In the genomic region with DNA sequence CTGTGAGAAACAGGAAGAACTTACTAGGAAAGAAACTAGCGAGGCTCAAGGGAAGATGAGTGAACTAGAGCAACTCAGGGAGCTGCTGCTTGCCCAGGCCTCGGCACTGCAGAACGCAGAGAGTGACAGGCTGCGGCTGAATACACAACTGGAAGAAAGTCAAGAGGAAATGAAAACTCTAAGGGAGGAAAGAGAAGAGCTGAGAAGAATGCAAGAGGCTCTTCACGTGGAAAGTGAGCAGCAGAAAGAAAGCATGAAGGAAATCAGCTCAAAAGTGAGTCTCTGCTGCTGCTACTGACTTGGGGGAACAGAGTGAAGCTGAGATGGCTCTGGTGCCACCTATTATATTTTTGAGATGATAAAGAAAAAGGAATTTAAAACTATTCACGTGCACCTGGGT, we compare ENCODE assay signal across 28 mouse cellular contexts. TPM values are rescaled to one million over a fixed set of nuclear protein-coding genes. Genes with fewer than 3 reads are reported as not detected.
"Had no signal": no experiment of that assay in that cellular context is flagged by ENCODE, and none has a peak within 500 bp of the region (broad histone marks: within the 10 kb centered on the region; RNA-seq: fewer than 3 reads in every experiment).

No protein-coding gene starts in this region.

- H3K4me2 ChIP-seq: embryonic facial prominence, embryonic 12.5 days; embryonic facial prominence, embryonic 13.5 days; embryonic facial prominence, embryonic 15.5 days; forebrain, embryonic 12.5 days; forebrain, embryonic 13.5 days; forebrain, embryonic 15.5 days had no signal

- H3K9ac ChIP-seq: embryonic facial prominence, embryonic 12.5 days; embryonic facial prominence, embryonic 13.5 days; embryonic facial prominence, embryonic 15.5 days; forebrain, embryonic 12.5 days; forebrain, embryonic 13.5 days; forebrain, embryonic 15.5 days; forebrain, postnatal 0 days had no signal

- H3K4me3 ChIP-seq: embryonic facial prominence, embryonic 10.5 days; embryonic facial prominence, embryonic 12.5 days; embryonic facial prominence, embryonic 13.5 days; embryonic facial prominence, embryonic 15.5 days; erythroblast, embryonic 14.5 days; forebrain, embryonic 10.5 days; forebrain, embryonic 12.5 days; forebrain, embryonic 13.5 days; forebrain, embryonic 15.5 days; gastrocnemius, adult 2 months; heart, adult 2 months had no signal

- H3K27me3 ChIP-seq: embryonic facial prominence, embryonic 12.5 days; embryonic facial prominence, embryonic 13.5 days; embryonic facial prominence, embryonic 15.5 days; forebrain, embryonic 12.5 days; forebrain, embryonic 13.5 days; forebrain, embryonic 15.5 days had no signal

- H3K27ac ChIP-seq: embryonic facial prominence, embryonic 10.5 days; embryonic facial prominence, embryonic 12.5 days; embryonic facial prominence, embryonic 13.5 days; embryonic facial prominence, embryonic 15.5 days; forebrain, embryonic 10.5 days; forebrain, embryonic 12.5 days; forebrain, embryonic 13.5 days; forebrain, embryonic 15.5 days; gastrocnemius, adult 2 months; heart, adult 2 months had no signal

- H3K9me3 ChIP-seq: embryonic facial prominence, embryonic 10.5 days; embryonic facial prominence, embryonic 12.5 days; embryonic facial prominence, embryonic 13.5 days; embryonic facial prominence, embryonic 15.5 days; forebrain, embryonic 10.5 days; forebrain, embryonic 12.5 days; forebrain, embryonic 13.5 days; forebrain, embryonic 15.5 days had no signal

- DNase-seq: cerebellum, adult 9-10 months; cerebellum, adult 9-11 months; cerebellum, postnatal 10 days; cerebellum, postnatal 14 days; cerebellum, postnatal 25 days; cerebellum, postnatal 36 days; embryo, embryonic 11 days; forebrain, postnatal 0 days; gastrocnemius, adult 2 months; gastrocnemius, postnatal 10 days; gastrocnemius, postnatal 14 days; gastrocnemius, postnatal 25 days; gastrocnemius, postnatal 36 days; heart, adult 11 months; heart, adult 18-20 months; heart, adult 2 months had no signal

- H3K4me1 ChIP-seq: embryonic facial prominence, embryonic 10.5 days; embryonic facial prominence, embryonic 12.5 days; embryonic facial prominence, embryonic 13.5 days; embryonic facial prominence, embryonic 15.5 days; forebrain, embryonic 10.5 days; forebrain, embryonic 12.5 days; forebrain, embryonic 13.5 days; forebrain, embryonic 15.5 days had no signal

- ATAC-seq: forebrain, embryonic 13.5 days; forebrain, embryonic 14.5 days; forebrain, embryonic 15.5 days; forebrain, embryonic 16.5 days; forebrain, postnatal 0 days had no signal

RNA-seq across cellular contexts. Expression of gene Bdh2, which starts 34.2 kb away (rescaled TPM):
- total RNA-seq: granulocyte monocyte progenitor cell, adult 5-6 weeks had no signal
- polyA plus RNA-seq: erythroblast, embryonic 14.5 days had no signal
